Mouse (Mus musculus): ENCODE results near the gene 3110082I17Rik.
A peak's percentile ranks its signal among the peaks of the same experiment; 100 is the strongest.

Gene 3110082I17Rik

GRCm38 (mm10) chr5:139453031-139453430 lies 7.3 kb downstream of the 3110082I17Rik start:
- no peak for DNase-seq (ENCODE audit: low read depth, low spot score)

GRCm38 (mm10) chr5:139449926-139450325 lies 10.4 kb downstream of the 3110082I17Rik start:
- DNase-seq (ENCODE audit: low read depth, low spot score), result no peak

GRCm38 (mm10) chr5:139449161-139449791 lies 11.1 kb downstream of the 3110082I17Rik start:
- DNase-seq (ENCODE audit: low read depth, low spot score), result no peak

GRCm38 (mm10) chr5:139448025-139448424 lies 12.3 kb downstream of the 3110082I17Rik start:
- no peak for DNase-seq (ENCODE audit: low read depth, low spot score)

GRCm38 (mm10) chr5:139445258-139445657 lies 15.1 kb downstream of the 3110082I17Rik start:
- DNase-seq (ENCODE audit: low read depth, low spot score), result no peak

GRCm38 (mm10) chr5:139442962-139443361 lies 17.4 kb downstream of the 3110082I17Rik start:
- no peak for DNase-seq (ENCODE audit: low read depth, low spot score)

GRCm38 (mm10) chr5:139442428-139442827 lies 17.9 kb downstream of the 3110082I17Rik start:
- no peak for DNase-seq (ENCODE audit: low read depth, low spot score)

- DNase-seq (ENCODE audit: low read depth, low spot score), result no peak
These were observed 18.7 kb downstream of the 3110082I17Rik start for GRCm38 (mm10) chr5:139441726-139442018.

- DNase-seq (ENCODE audit: low read depth, low spot score), result no peak
These were observed 19.2 kb downstream of the 3110082I17Rik start for GRCm38 (mm10) chr5:139440926-139441725.

GRCm38 (mm10) chr5:139440451-139440850 lies 19.9 kb downstream of the 3110082I17Rik start:
- DNase-seq (ENCODE audit: low read depth, low spot score), result no peak

GRCm38 (mm10) chr5:139438440-139438839 lies 21.9 kb downstream of the 3110082I17Rik start:
- DNase-seq (ENCODE audit: low read depth, low spot score), result no peak

- no peak for DNase-seq (ENCODE audit: low read depth, low spot score)
These were observed 22.6 kb downstream of the 3110082I17Rik start for GRCm38 (mm10) chr5:139437769-139438168.

- peak; percentile 91 for DNase-seq (ENCODE audit: low read depth, low spot score)
These were observed 25.4 kb downstream of the 3110082I17Rik start for GRCm38 (mm10) chr5:139434940-139435339.

GRCm38 (mm10) chr5:139433842-139434568 lies 26.3 kb downstream of the 3110082I17Rik start:
- no peak for DNase-seq (ENCODE audit: low read depth, low spot score)

- no peak for DNase-seq (ENCODE audit: low read depth, low spot score)
These were observed 27.4 kb downstream of the 3110082I17Rik start for GRCm38 (mm10) chr5:139432747-139433508.

GRCm38 (mm10) chr5:139432333-139432732 lies 28.0 kb downstream of the 3110082I17Rik start:
- DNase-seq (ENCODE audit: low read depth, low spot score), result no peak

- DNase-seq (ENCODE audit: low read depth, low spot score), result no peak
These were observed 30.4 kb downstream of the 3110082I17Rik start for GRCm38 (mm10) chr5:139429818-139430341.

GRCm38 (mm10) chr5:139427989-139428388 lies 32.3 kb downstream of the 3110082I17Rik start:
- no peak for DNase-seq (ENCODE audit: low read depth, low spot score)

GRCm38 (mm10) chr5:139427001-139427400 lies 33.3 kb downstream of the 3110082I17Rik start:
- no peak for DNase-seq (ENCODE audit: low read depth, low spot score)

- DNase-seq (ENCODE audit: low read depth, low spot score), result no peak
These were observed 35.1 kb downstream of the 3110082I17Rik start for GRCm38 (mm10) chr5:139425198-139425597.
